Mouse (Mus musculus): ENCODE measurements around the gene Snx27.

Gene Snx27

GRCm38 (mm10) chr3:94581793-94582455, 592 bp downstream of the Snx27 start:
- in situ Hi-C loops (cut with MboI; ENCODE audit: low pct_unique_long_range_greater_than_20kb in 1 of 2, low sequenced_read_pairs in 2 of 2, unreplicated experiment in 1 of 2), result no loop called here

- in situ Hi-C loops (cut with MboI; ENCODE audit: low pct_unique_long_range_greater_than_20kb in 1 of 2, low sequenced_read_pairs in 2 of 2, unreplicated experiment in 1 of 2), result no loop called here
Observed at GRCm38 (mm10) chr3:94581138-94581780, 1.3 kb downstream of the Snx27 start.

GRCm38 (mm10) chr3:94574506-94574905, 8.0 kb downstream of the Snx27 start:
- in situ Hi-C loops (cut with MboI; ENCODE audit: low pct_unique_long_range_greater_than_20kb in 1 of 2, low sequenced_read_pairs in 2 of 2, unreplicated experiment in 1 of 2), result no loop called here

- in situ Hi-C loops (cut with MboI; ENCODE audit: low pct_unique_long_range_greater_than_20kb in 1 of 2, low sequenced_read_pairs in 2 of 2, unreplicated experiment in 1 of 2), result no loop called here
Observed at GRCm38 (mm10) chr3:94567242-94567641, 15.3 kb downstream of the Snx27 start.

- in situ Hi-C loops (cut with MboI; ENCODE audit: low pct_unique_long_range_greater_than_20kb in 1 of 2, low sequenced_read_pairs in 2 of 2, unreplicated experiment in 1 of 2), result no loop called here
Observed at GRCm38 (mm10) chr3:94565557-94565956, 17.0 kb downstream of the Snx27 start.

GRCm38 (mm10) chr3:94565127-94565526, 17.4 kb downstream of the Snx27 start:
- in situ Hi-C loops (cut with MboI; ENCODE audit: low pct_unique_long_range_greater_than_20kb in 1 of 2, low sequenced_read_pairs in 2 of 2, unreplicated experiment in 1 of 2), result no loop called here

GRCm38 (mm10) chr3:94564356-94565010, 18.0 kb downstream of the Snx27 start:
- in situ Hi-C loops (cut with MboI; ENCODE audit: low pct_unique_long_range_greater_than_20kb in 1 of 2, low sequenced_read_pairs in 2 of 2, unreplicated experiment in 1 of 2), result no loop called here

GRCm38 (mm10) chr3:94563163-94563562, 19.4 kb downstream of the Snx27 start:
- in situ Hi-C loops (cut with MboI; ENCODE audit: low pct_unique_long_range_greater_than_20kb in 1 of 2, low sequenced_read_pairs in 2 of 2, unreplicated experiment in 1 of 2), result no loop called here

GRCm38 (mm10) chr3:94559931-94560429, 22.5 kb downstream of the Snx27 start:
- in situ Hi-C loops (cut with MboI; ENCODE audit: low pct_unique_long_range_greater_than_20kb in 1 of 2, low sequenced_read_pairs in 2 of 2, unreplicated experiment in 1 of 2), result no loop called here

- in situ Hi-C loops (cut with MboI; ENCODE audit: low pct_unique_long_range_greater_than_20kb in 1 of 2, low sequenced_read_pairs in 2 of 2, unreplicated experiment in 1 of 2), result no loop called here
Observed at GRCm38 (mm10) chr3:94549041-94549440, 33.5 kb downstream of the Snx27 start.

GRCm38 (mm10) chr3:94537187-94537586, 45.3 kb downstream of the Snx27 start:
- in situ Hi-C loops (cut with MboI; ENCODE audit: low pct_unique_long_range_greater_than_20kb in 1 of 2, low sequenced_read_pairs in 2 of 2, unreplicated experiment in 1 of 2), result no loop called here

- in situ Hi-C loops (cut with MboI; ENCODE audit: low pct_unique_long_range_greater_than_20kb in 1 of 2, low sequenced_read_pairs in 2 of 2, unreplicated experiment in 1 of 2), result no loop called here
Observed at GRCm38 (mm10) chr3:94533968-94534367, 48.5 kb downstream of the Snx27 start.

- in situ Hi-C loops (cut with MboI; ENCODE audit: low pct_unique_long_range_greater_than_20kb in 1 of 2, low sequenced_read_pairs in 2 of 2, unreplicated experiment in 1 of 2), result no loop called here
Observed at GRCm38 (mm10) chr3:94526731-94527130, 55.8 kb downstream of the Snx27 start.

- in situ Hi-C loops (cut with MboI; ENCODE audit: low pct_unique_long_range_greater_than_20kb in 1 of 2, low sequenced_read_pairs in 2 of 2, unreplicated experiment in 1 of 2), result loop anchor here in 1 of 2 experiments (10.0 kb wide), 1 partner anchor 52 kb away; no protein-coding TSS in a partner anchor
Observed at GRCm38 (mm10) chr3:94506664-94507063, 75.9 kb downstream of the Snx27 start.

- in situ Hi-C loops (cut with MboI; ENCODE audit: low pct_unique_long_range_greater_than_20kb in 1 of 2, low sequenced_read_pairs in 2 of 2, unreplicated experiment in 1 of 2), result loop anchor here in 1 of 2 experiments (10.0 kb wide), 1 partner anchor 47 kb away; no protein-coding TSS in a partner anchor
Observed at GRCm38 (mm10) chr3:94502243-94502642, 80.3 kb downstream of the Snx27 start.

- in situ Hi-C loops (cut with MboI; ENCODE audit: low pct_unique_long_range_greater_than_20kb in 1 of 2, low sequenced_read_pairs in 2 of 2, unreplicated experiment in 1 of 2), result loop anchor here in 1 of 2 experiments (5.0 kb wide), 1 partner anchor 40 kb away; no protein-coding TSS in a partner anchor
Observed at GRCm38 (mm10) chr3:94497162-94497561, 85.4 kb downstream of the Snx27 start.

- in situ Hi-C loops (cut with MboI; ENCODE audit: low pct_unique_long_range_greater_than_20kb in 1 of 2, low sequenced_read_pairs in 2 of 2, unreplicated experiment in 1 of 2), result no loop called here
Observed at GRCm38 (mm10) chr3:94487581-94487980, 94.9 kb downstream of the Snx27 start.

- in situ Hi-C loops (cut with MboI; ENCODE audit: low pct_unique_long_range_greater_than_20kb in 1 of 2, low sequenced_read_pairs in 2 of 2, unreplicated experiment in 1 of 2), result no loop called here
Observed at GRCm38 (mm10) chr3:94485922-94486321, 96.6 kb downstream of the Snx27 start.

- in situ Hi-C loops (cut with MboI; ENCODE audit: low pct_unique_long_range_greater_than_20kb in 1 of 2, low sequenced_read_pairs in 2 of 2, unreplicated experiment in 1 of 2), result no loop called here
Observed at GRCm38 (mm10) chr3:94483790-94484439, 98.6 kb downstream of the Snx27 start.
